Mouse (Mus musculus): Measurements from ENCODE around the gene Zfp523. TPM values are rescaled to one million over a fixed set of nuclear protein-coding genes. Genes with fewer than 3 reads are reported as not detected.
A peak's percentile ranks its signal among the peaks of the same experiment; 100 is the strongest.

The Zfp523 gene
- total RNA-seq (2021), result 10 to 100 TPM; 15.8 to 16.7 TPM
- long read RNA-seq, experiment 1, transcript Zfp523-202 (14 exons, 2,864 nt), result major isoform, 27 of 35 reads
- long read RNA-seq, experiment 1, partial matches to known transcripts, result 4 of 35 reads
- long read RNA-seq, experiment 1, other reads (novel, unspliced or antisense), result 4 of 35 reads
- long read RNA-seq, experiment 2, transcript Zfp523-202 (14 exons, 2,864 nt), result major isoform, 21 of 40 reads
- long read RNA-seq, experiment 2, partial matches to known transcripts, result 9 of 40 reads
- long read RNA-seq, experiment 2, other reads (novel, unspliced or antisense), result 10 of 40 reads

DNA sequence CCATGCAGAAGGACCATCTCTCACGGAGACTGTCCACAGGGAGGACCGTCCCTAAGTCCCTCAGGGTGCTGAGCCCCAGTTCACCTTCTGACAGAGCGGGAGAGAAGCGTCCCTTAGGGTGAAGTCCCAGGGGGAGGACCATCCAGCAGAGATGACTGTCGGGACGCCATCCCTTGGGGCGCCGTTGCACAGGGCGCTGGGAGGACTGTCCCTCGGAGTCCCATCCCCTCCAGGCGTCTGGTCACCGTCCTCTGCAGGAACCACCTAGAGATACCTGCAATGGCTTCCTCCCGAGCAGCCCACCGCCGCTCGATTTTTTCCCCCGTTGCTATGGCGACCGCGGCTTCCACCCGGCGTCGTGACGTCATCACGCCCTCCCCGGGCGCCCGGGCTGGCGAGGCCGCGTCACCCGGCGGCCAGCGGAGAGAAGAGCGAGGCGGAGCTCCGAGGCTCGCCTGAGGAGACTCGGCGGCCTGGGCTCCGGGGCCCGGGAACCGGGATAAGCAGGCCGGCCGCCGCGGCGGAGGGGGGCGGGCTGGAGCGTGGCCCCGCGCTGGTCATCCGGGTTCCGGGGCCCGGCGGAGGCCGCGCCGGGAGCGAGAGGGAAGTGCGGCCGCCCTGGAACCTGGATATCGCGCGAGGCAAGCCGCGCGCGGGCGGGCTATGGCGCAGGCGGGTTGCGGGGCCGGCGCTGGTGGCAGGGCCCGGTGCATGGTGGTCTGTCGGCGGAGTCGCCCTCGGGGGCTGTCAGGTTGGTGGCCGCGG lies at the start of gene Zfp523:
Gene Zfp523 (plus strand): TSS at position 355 of the 765 bp plus-strand sequence.
- peak; percentile 86 for DNase-seq (ENCODE audit: low spot score)

DNA sequence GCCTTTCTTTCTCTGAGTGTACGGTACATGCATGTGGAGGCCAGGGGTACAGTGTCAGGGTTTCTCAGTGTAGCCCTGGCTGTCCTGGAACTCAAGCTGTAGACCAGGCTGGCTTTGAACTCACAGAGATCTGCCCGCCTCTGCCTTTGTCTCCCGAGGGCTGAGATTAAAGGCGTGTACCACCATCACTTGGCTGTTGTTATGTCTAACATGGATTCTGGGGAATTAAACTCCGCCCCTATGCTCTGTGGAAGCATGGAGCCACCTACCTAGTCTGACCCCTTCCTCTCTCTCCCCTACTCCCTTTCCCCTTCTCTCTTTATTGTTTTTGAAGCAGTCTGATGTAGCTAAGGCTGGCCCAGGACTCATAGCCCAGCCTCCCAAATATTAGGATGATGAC lies 47.1 kb upstream of the Zfp523 start:
- DNase-seq (ENCODE audit: low spot score), result no peak

DNA sequence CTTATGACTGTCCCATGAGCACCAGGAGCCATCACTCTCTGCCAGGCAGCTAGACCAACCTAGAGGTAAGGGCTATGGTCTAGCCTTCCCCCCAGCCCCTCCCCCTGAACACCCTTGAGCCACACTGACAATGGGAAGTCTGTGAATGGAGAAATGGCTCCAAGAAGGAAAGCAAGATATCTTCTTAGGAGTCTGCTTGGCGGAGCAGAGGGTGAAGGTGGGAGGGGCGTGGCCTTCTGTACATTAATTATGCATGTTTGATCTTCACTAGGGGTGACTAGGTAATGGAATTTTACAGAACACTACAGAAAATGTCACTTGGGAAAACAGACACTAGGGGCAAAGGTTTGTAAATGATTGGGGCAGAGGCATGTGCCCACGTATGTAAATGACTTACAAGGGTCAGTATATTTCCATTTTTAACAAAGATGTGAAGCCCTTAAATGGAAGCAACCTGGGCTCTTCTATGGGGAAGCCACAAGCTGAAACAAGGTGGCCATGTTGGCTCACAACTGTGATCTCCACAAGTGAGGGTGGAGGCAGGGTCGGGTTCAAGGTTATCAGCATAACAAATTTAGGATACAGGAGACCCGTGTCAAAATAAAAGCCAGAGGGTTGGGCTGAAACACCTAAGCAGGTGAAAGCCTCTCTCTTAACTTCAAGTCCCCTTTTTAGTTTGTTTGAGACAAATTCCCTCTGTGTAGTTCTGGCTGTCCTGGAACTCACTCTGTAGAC lies 46.4 kb upstream of the Zfp523 start:
- DNase-seq (ENCODE audit: low spot score), result no peak

DNA sequence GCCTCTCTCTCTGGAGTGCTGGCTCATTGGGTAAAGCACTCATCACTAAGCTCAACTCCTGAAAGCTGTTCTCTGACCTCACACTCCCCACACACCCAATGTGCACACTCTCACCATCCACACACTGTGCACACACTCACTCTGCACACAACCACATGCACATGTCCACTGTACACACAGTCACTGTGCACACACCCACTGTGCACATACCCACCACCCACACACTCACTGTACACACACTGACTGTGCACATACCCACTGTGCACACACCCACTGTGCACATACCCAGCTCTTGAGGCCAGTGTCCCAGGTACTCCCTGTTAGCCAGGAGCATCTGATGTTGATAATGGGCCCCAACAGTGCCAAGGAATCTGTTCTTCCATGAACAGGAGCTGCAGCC lies 45.8 kb upstream of the Zfp523 start:
- DNase-seq (ENCODE audit: low spot score), result no peak

DNA sequence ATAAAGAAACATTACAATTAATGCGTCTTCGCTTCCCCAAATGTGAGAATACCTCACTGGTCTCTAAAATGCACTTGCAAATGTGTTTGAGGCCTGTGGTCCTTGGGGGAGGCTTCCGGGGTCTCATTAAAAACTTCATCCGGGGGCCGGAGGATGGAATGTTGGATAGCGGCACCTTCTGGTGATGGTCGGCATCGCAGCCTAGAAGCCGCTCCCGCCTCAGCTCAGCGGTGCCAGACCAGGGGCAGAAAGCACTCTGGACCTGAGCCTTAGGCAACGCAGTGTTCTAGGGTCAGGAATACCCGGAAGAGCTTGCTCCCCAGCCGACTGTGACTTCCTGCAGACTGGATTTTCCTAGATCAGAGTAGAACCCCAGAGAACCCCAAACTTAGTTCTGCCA lies 43.7 kb upstream of the Zfp523 start:
- DNase-seq (ENCODE audit: low spot score), result peak; percentile 49

DNA sequence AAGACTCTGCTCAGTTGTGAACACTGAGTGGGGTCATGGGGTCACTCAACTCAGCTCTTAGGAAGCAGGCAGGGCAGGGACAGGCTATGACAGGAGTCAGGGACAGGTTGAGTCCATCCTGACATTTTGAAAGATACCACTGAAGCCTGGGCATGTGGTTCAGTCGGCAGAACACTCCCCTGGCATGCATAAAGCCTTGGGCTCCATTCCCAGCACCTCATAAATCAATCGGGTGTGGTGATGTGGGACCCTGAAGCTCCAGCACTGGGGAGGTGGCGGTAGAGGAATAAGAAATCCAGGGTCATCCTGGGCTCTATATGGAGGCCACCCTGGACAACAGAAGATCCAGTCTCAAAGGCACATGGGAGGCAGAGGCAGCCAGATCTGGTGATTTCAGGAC lies 41.4 kb upstream of the Zfp523 start:
- no peak for DNase-seq (ENCODE audit: low spot score)

DNA sequence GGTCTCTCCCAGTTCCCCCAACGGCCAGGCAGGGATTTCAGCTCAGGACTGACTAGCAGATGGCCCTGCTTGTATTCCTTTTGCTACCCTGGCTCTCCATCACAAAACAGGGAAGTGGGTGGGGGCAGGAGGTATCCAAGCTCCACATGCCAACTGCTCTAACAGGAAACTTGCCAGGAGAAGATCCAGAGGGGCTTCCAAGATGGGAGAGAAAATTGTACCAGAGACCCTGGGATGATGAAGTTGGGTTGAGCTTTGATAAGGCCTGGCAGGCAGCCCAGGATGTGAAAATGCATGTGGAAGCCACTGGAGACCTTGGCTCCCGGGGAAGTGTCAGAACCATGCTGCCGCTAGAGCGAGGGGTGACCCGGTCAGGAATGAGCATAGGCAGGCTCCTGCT lies 40.7 kb upstream of the Zfp523 start:
- DNase-seq (ENCODE audit: low spot score), result no peak

DNA sequence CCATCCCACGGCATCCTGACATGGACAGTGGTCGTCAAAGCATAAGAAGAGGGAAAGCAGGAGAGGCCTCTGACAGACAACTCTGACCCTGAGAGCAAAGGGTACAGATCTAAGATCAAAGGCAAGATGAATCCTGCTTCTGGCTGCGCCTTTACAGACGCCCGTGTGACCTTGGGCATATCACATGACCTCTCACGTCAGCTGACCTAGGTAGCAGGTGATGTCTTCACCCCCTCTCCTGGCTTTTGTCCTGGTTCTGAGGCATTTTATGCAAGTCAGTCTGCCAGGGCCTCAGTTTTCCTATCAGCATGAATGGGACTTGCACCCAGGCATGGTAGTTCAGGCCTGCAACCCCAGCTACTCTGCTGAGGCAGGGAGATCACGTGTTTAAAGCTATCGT lies 38.9 kb upstream of the Zfp523 start:
- no peak for DNase-seq (ENCODE audit: low spot score)

DNA sequence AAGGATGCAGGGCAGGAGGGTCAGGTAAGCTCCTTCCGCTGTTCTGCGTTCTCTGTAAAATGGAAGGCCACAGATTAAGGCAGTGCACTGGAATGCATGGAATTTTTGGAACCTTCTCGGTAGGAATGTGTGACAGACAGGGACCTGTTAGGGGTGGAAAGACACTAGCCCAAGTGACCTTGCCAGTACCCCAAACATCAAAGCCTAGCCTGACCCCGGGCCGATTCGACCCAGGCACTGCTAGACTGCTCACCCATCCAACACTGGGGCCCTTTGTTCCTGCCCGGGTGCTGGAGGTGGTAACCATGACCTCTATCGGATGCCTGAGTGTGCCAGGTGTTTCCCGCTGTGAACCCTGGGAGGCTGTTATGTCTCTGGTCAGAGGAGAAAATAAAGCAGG lies 38.2 kb upstream of the Zfp523 start:
- DNase-seq (ENCODE audit: low spot score), result no peak

DNA sequence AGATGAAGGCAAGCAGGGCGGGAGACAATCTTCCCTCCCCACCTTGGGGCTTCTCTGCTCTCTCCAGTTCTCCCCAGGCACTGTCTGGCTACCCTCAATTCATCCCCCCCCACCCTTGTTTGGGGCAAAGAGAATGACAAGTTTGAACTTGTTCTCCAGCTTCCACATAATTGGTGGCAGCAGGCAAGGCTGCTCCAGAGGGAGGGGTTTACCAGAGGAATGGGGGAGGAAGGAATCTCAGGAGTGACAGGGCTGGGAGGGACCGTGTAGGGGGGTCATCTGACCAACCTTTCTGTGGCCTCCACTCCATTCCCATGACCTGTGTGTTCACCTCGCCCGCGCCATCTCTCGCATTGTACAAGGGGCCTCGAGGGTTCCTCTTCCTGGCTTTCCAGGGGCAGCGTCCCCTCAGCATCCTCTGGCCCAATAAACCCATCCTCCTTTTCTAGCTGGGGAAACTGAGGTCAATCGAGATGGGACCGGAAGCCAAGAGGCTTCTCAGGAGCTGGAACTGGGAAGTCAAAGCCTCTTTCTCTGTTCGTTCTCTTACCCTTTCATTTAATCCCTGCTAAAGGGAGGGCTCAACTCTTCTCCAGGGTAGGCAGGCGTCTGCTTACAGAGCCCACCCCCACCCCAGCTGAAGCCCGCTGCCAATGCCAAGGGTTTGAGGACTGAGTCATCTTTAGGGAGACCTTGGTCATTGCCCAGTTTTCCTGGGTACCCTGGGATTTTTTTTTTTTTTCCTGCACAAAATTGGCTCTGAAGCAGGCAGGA lies 36.3 kb upstream of the Zfp523 start:
- no peak for DNase-seq (ENCODE audit: low spot score)

DNA sequence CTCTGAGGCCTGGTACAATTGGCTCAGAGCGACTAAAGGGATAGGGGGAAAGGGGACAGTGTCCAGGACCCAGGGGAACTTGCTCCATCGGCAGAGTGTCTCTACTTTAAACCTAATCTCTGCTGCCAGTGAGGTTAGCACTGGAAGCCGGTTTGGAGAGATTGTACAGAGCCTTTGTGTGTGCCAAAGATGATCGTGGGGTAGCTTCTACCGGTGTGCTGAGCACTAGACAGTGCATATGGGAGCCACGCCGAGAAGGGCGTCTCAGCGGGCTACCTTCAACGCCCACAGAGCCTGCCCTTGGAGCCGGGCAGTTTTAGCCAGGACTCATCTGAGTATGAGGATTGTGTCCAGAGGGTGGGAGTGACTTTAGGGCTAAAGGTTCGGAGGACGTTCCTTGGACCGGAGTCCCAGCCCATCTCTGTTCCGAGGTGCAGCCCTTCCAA lies 35.7 kb upstream of the Zfp523 start:
- DNase-seq (ENCODE audit: low spot score), result no peak

DNA sequence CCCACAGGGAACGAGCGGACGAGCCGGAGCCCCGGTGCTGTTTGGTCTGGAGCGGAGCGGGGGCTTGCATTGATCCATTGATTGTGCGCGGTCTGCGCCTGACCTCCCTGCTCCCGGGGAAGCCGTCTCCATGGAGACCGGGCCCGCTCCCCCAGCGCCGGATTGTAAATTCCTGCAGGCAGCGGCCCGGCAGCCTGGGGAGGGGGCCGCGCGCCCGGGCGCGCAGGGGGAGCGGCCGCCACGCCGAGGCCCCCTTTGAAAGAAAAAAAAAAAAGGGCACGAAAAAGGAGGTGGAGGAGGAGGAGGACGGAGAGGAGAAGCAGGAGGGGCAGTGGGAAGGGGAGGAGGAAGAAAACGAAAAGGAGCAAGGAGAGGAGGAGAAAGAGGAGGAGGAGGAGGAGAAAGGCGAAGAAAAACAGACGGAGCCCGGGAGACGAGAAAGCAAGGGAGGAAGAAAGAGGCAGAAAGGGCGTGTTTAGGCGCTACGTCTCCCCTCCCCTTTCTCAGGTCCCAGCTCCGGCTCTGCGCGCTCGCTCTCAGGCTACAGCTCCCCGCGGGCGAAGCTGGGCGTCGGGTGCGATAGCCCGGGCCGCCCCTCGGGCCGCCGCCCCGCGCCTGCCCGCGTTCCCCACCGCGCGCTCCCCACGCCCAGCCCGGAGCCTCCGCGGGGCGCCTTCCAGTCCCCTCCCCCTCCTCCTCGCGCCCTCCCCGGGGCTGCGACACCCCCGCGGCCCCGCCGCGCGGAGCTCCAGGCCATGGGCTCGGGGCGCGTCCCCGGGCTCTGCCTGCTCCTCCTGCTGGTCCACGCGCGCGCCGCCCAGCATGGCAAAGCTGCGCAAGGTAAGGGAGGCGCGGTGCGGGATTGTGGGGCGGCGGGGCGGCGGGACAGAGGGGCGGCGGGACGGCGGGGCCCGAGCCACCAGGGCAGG lies 34.9 kb upstream of the Zfp523 start, which contains the start of gene Scube3:
Gene Scube3 (plus strand): TSS at position 371 of the 929 bp plus-strand sequence.
- no peak for DNase-seq (ENCODE audit: low spot score)

DNA sequence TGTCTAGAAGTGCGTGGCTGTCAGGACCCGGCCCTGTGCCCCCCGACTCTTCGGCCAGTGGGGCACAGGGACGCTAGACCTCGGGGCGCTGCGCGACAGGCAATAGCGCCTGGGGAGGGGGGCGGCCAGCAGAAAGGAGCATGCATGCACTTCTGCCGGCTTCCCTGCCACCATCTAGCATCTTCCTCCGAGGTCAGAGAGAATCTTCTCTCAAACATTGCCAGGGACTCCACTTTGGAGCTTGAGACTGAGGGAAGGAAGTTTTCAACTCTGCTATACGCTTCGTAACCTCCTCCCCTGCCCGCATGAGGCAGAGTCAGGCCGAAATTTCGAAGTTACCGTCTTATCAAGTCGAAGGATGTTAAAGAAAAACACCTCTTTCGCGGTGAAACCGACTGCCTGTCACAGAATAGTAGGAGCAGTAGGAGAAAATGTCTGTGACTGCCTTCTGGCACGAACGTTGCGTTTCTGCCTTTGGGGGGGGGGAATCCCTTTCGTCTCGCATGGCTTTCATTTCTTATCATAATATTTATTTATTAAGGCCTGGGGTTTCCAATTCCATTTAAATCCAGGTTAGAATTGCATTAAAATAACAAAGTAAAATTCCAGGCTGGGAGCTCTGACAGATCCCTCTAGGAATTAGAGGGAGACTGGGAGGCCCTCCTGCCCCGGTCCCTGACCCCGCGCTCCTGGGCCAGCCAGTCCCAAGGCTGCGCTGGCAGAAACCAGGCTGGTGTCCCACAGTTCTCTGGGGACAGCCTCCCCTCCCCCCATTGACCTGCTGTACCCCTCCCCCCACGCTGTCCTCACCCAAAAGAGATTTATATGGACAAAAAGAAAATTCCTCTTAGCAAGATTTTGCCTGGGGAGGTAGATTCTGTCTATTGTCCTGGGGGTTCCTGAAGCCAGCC lies 34.0 kb upstream of the Zfp523 start:
- no peak for DNase-seq (ENCODE audit: low spot score)

DNA sequence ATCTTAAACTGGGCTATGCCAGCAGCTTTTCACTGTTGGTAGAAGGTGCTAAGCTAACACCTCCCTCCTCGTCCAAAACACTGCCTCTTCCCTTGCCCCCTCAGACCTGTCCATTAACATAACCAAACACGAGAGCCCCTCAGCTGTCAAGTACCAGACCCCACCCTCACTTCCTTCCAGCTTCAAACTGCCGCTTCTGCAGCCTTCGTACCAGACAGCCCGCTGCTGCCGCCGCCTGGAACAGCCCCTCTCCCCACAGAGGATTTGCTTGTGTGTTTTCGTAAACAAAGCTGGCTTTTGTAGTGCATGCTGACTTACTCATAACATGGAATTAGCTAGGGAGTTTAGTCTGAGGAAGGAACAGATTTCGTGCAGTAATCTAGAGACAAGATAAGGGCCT lies 33.2 kb upstream of the Zfp523 start:
- DNase-seq (ENCODE audit: low spot score), result no peak

DNA sequence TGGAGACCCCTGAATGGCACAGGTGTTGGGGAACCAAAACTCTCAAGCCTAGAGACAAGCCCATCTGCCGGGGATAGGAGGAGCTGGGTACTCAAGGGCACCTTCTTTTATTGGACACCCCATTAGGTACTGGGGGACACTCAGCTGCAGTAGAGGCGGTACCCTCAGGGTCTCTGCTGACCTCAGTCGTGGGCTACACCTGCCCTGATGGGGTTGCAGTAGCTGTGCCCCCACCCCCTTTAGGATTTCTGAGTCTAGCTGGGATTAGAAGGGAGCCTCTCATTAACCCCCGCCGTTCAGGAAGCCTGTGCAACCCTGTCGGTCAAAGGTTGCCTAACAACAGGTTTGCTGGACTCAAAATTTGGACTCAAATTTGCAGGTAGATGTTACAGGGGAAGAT lies 32.7 kb upstream of the Zfp523 start:
- DNase-seq (ENCODE audit: low spot score), result no peak

DNA sequence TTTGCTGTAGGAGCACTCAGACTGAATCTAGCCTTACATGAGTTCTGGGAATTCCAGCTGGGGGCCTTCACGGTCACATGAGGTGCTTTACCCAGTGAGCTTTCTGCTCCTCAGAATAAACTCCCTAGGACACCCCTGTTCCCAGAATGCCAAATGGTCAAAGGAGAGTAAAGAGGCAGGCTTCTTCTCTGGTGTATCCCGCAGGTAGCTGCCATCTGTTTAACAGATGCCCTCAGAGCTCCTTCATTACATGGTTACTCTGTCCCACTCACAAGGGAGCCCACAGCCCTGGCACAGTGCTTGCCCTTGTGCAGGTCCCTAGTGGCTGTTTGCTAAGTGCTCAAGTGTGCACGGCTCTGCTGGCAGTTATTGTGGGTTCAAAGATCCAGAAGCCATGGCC lies 28.6 kb upstream of the Zfp523 start:
- no peak for DNase-seq (ENCODE audit: low spot score)

DNA sequence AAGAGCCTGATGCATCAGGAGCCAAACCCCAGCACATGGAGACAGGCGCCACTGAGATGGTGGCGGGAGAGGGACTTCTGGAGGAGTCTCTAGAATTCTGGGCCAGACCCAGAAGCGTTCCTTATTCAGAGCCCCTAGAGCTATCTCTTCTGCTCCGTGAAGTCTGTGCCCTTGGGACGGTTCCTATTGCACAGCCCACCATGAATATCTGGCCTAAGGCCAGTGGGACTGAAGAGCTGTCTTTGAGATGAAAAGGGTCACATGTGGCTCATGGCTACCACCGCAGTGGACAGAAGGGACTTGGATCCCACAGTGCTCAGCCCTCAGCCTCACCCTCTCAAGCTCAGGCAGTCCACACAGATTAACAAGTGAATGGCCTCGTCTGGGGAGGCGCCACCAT lies 27.2 kb upstream of the Zfp523 start:
- no peak for DNase-seq (ENCODE audit: low spot score)

DNA sequence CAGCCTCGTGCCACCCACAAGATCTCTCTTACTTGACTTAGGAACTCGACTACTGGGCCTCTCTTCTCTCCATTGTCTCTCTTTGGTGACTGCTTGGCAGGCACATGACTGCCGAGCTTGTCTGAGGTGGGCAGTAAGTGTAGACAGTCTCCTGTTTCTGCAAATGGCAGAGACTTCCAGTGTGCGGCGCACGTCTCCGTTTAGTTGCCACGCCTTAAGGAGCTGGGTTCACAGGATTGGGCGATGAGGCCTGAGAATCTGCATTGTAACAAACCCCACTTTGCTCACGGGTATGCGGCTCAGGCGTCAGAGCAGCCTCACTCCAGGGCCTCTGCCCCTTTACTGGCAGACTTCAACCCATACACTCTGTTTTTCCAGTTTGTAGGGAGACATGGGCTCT lies 26.5 kb upstream of the Zfp523 start:
- no peak for DNase-seq (ENCODE audit: low spot score)

DNA sequence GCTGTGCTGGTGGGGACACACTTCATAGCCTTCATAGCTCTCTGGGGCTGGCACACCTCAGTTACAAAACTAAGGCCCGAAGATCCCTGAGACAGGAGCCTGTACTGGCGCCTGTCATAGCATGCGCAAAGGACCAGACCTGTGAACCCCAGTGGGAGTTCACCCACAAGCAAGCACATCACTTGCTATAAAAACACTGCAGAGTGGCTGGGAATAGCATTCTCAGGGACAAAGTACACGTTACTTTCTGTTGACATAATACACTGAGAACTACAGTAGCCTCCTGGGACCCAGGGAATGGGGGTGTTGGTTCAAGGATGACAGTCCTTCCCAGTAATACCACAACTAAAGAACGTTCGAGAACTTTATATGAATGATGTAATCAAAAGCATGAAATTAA lies 23.8 kb upstream of the Zfp523 start:
- DNase-seq (ENCODE audit: low spot score), result no peak

All from gastrocnemius, adult 18-20 months (tissue).